11 mouse cellular contexts compared by ENCODE assay signal in the genomic region with DNA sequence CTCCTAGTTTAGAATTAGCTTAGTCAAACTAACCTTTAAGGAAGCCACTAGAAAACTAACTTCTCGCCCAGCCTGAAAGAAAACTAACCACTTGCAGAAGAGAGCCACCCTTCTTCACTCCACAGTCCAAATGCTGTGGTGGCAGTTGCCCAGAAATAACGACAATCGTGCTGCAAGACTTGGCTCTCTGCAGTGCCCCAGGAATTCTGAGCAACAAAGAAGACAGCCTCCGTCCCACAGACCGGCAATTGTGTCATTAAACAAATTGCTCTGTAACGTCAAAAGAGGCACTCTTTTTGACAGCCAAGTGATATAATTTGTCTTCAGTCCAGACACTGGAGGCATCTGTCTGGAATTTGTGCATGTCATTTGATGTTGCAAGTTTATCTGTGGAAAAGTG.
DNase-seq lines count a peak whose midpoint lies in the region.
"Had no signal": no experiment of that assay in that cellular context is flagged by ENCODE, and none has a peak within 500 bp of the region (broad histone marks: within the 10 kb centered on the region; RNA-seq: fewer than 3 reads in every experiment).

No protein-coding gene starts in this region.

- DNase-seq in cerebellum, postnatal 10 days, result peak; percentile 51 to 62
- DNase-seq in cerebellum, adult 9-11 months, result no peak
- DNase-seq in layer of hippocampus, adult 11-12 months (ENCODE audit: low spot score), result peak; percentile 14
- no peak for DNase-seq in layer of hippocampus, adult 9-10 months (ENCODE audit: low spot score)
- DNase-seq in brain, adult 2 months (ENCODE audit: low read depth, low spot score), result peak; percentile 78
- DNase-seq in mesoderm, embryonic 11.5 days (ENCODE audit: low read depth, low spot score), result peak; percentile 4
- DNase-seq in gastrocnemius, postnatal 4 days (ENCODE audit: low spot score in 2 of 2), result no peak
- DNase-seq in urinary bladder, postnatal 4 days (ENCODE audit: low spot score in 2 of 2), result no peak
- DNase-seq: adrenal gland, adult 8-10 months; heart, adult 2 months; kidney, postnatal 25 days had no signal

Comparison
In these comparisons a context has a peak if more than half of its experiments do, and no peak if none do; other contexts are left out.
1. DNase-seq: peak in cerebellum, postnatal 10 days (2 of 2), layer of hippocampus, adult 11-12 months (single experiment), brain, adult 2 months (single experiment) and mesoderm, embryonic 11.5 days (single experiment); none in cerebellum, adult 9-11 months (single experiment), layer of hippocampus, adult 9-10 months (single experiment), gastrocnemius, postnatal 4 days (0 of 2) and urinary bladder, postnatal 4 days (0 of 2).